Mouse (Mus musculus) hindbrain, embryonic 11.5 days (tissue): ENCODE measurements around the gene Smn1. TPM values are rescaled to one million over a fixed set of nuclear protein-coding genes. Genes with fewer than 3 reads are reported as not detected.

Source experiments
- ATAC-seq: fragments of 200-750 bp; cut with Nextera tagmentation; 2 replicates; pipeline ENCODE4 v1.8.0; 2017; ENCODE audit warnings: mild to moderate bottlenecking, moderate TSS enrichment, moderate library complexity; ENCODE audit not compliant: low FRiP score
- DNase-seq: peaks from one replicate; pipeline ENCODE4 v3.0.0-alpha.2; 2015; ENCODE audit warnings: low spot score
- H3K27ac ChIP-seq: fragments of 300-500 bp; sonication (generic); 2 replicates; pipeline ENCODE4 v1.5.1; 2014; ENCODE audit warnings: mild to moderate bottlenecking, low read depth, low read length
- H3K27me3 ChIP-seq: fragments of 300-500 bp; sonication (generic); 2 replicates; pipeline ENCODE4 v1.6.1; 2014; ENCODE audit warnings: mild to moderate bottlenecking, low read length, moderate library complexity, mixed read lengths; ENCODE audit not compliant: control insufficient read depth, insufficient read depth
- H3K36me3 ChIP-seq: fragments of 300-500 bp; sonication (generic); 2 replicates; pipeline ENCODE4 v1.6.1; 2014; ENCODE audit warnings: mild to moderate bottlenecking, low read length, moderate library complexity, mixed read lengths; ENCODE audit not compliant: control insufficient read depth, insufficient read depth
- H3K4me1 ChIP-seq: fragments of 300-500 bp; sonication (generic); replicated peaks from 2 replicates; pipeline ENCODE4 v1.6.1; 2014; ENCODE audit warnings: low read length, mixed read lengths; ENCODE audit not compliant: control insufficient read depth, insufficient read depth
- H3K4me2 ChIP-seq: fragments of 300-500 bp; sonication (generic); replicated peaks from 2 replicates; pipeline ENCODE4 v1.6.1; 2014; ENCODE audit warnings: mild to moderate bottlenecking, low read depth, low read length
- H3K4me3 ChIP-seq: fragments of 300-500 bp; sonication (generic); 2 replicates; pipeline ENCODE4 v1.5.1; 2014; ENCODE audit warnings: low read depth, low read length
- H3K9ac ChIP-seq: fragments of 300-500 bp; sonication (generic); 2 replicates; pipeline ENCODE4 v1.6.1; 2014; ENCODE audit warnings: low read depth, low read length
- H3K9me3 ChIP-seq: fragments of 300-500 bp; sonication (generic); 2 replicates; pipeline ENCODE4 v1.6.1; 2016; ENCODE audit warnings: low read length; ENCODE audit not compliant: control insufficient read depth
- WGBS: fragments of 180-500 bp; shearing (Covaris S2); extraction: QIAGEN DNeasy Blood & Tissue Kit; methylation state at CpG from one replicate; pipeline ENCODE4 v1.1.7; 2014; 5-methylcytosine and 5-hydroxymethylcytosine counted together
- polyA plus RNA-seq: library from polyadenylated mRNA; unstranded; fragments of >200 nt; fragmentation: Nextera tagmentation; extraction: Ambion mirVana; gene quantifications from 2 replicates; pipeline ENCODE4 v1.2.1, GENCODE M21; 2014

Smn1 gene
- polyA plus RNA-seq, result 78.4 and 82.6 TPM in 2 replicates

DNA sequence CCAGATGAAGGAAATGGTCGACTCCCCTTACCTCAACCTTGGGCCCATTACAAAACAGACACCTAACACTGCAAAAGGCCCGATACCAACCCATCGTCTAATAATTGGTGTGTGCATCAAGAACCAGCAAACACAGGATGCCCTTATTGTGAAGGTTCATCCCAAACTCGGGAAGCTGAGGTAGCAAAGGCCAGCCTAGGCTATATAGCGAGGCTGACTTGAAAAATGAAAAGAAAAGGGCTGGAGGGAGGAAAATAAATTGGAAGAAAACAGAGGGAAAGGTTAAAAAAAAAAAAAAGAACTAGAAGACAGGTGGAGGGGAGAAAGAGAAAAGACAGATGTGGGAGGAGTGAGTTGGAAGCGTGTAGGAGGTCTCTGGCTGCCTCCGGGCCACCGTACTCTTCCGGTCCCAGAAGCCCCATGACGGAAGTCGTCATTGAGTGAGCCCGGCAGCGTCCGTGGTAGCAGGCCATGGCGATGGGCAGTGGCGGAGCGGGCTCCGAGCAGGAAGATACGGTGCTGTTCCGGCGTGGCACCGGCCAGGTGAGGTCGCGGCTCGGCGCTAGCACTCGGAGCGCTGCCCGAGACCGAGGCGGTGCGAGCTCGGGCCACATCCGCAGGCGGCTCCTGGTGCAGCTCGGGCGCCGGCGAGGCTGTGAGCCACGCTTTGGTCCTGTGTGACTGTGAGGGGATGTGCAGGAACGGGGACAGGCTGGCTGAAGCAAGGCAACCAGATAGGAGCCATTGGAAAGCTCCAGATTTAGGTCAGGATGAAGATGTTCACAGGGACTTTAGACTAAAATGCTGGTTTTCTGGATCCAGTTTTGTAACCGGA, at the start of gene Smn1:
Gene Smn1 (plus strand): TSS at position 430 of the 835 bp plus-strand sequence.
- Histone ChIP-seq H3K9ac (peak within 1 kb of the TSS; percentile 74), H3K4me2 (peak within 1 kb of the TSS; percentile 56), H3K27ac (no peak within 1 kb of the TSS), H3K4me3 (peak within 1 kb of the TSS; percentile 74), H3K27me3 (no peaks in the 10 kb centered on the region), H3K36me3 (peaks cover 2% of the 10 kb centered on the region; the same call in 1 of the 2 replicates), H3K9me3 (no peaks in the 10 kb centered on the region), H3K4me1 (no peaks in the 10 kb centered on the region; the same call in 1 of the 2 replicates)
- DNase-seq, result peak; percentile 94
- peak; percentile 96 for ATAC-seq
- 4% methylated on average over 42 of the region's 42 CpGs for WGBS

DNA sequence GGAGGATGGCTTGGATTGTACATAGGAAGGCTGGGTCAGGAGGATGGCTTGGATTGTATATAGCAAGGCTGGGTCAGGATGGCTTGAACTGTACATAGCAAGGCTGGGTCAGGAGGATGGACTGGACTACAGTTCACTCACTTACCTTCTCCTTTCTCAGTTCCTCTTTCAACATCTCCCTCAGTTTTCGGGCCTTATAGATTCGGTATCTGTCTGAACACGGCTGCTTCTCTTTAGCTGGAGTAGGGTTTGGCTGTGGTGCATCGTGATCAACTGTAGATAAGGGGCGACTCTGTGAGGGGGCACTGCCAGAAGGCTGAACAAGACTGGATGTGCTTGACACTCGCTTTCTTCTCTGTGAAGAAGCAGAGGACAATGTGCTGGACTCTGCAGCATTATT, 25.8 kb upstream of the Smn1 start:
- DNase-seq, result no peak
- H3K9ac ChIP-seq, result no peak overlapping the region
- no peak overlapping the region for H3K27ac ChIP-seq
- H3K4me2 ChIP-seq, result no peak overlapping the region
- H3K27me3 ChIP-seq, result no peaks in the 10 kb centered on the region
- no peaks in the 10 kb centered on the region for H3K4me1 ChIP-seq
- no peak overlapping the region for H3K4me3 ChIP-seq
- no peak for ATAC-seq
- 86% methylated on average over 6 of the region's 6 CpGs for WGBS
- no peaks in the 10 kb centered on the region for H3K9me3 ChIP-seq
- H3K36me3 ChIP-seq, result 0 out of 2 replicates have a peak, but pooled peaks cover under 1% of the 10 kb centered on the region

- H3K4me1 ChIP-seq, result no peaks in the 10 kb centered on the region
- no peak for DNase-seq
- peak overlapping the region; percentile 72 for H3K4me3 ChIP-seq
- H3K36me3 ChIP-seq, result no peaks in the 10 kb centered on the region
- H3K4me2 ChIP-seq, result peak overlapping the region; percentile 55
- no peak overlapping the region for H3K27ac ChIP-seq
- peak overlapping the region; percentile 90 for H3K9ac ChIP-seq
- H3K27me3 ChIP-seq, result no peaks in the 10 kb centered on the region
- ATAC-seq, result no peak
- H3K9me3 ChIP-seq, result no peaks in the 10 kb centered on the region
- WGBS, result 8% methylated on average over 15 of the region's 15 CpGs
Measured at GRCm38 (mm10) chr13:100103052-100103658, 21.5 kb upstream of the Smn1 start.

- no peaks in the 10 kb centered on the region for H3K4me1 ChIP-seq
- H3K9ac ChIP-seq, result peak within 1 kb of the TSS; percentile 90
- peak within 1 kb of the TSS; percentile 72 for H3K4me3 ChIP-seq
- H3K36me3 ChIP-seq, result no peaks in the 10 kb centered on the region
- DNase-seq (peak; percentile 98), ATAC-seq (peak; percentile 73)
- H3K27me3 ChIP-seq, result no peaks in the 10 kb centered on the region
- H3K27ac ChIP-seq, result peak within 1 kb of the TSS; percentile 77
- H3K4me2 ChIP-seq, result peak within 1 kb of the TSS; percentile 55
- WGBS, result 0% methylated on average over 44 of the region's 44 CpGs
- H3K9me3 ChIP-seq, result no peaks in the 10 kb centered on the region
Measured at GRCm38 (mm10) chr13:100103748-100104254, 20.9 kb upstream of the Smn1 start, which contains the start of gene Bdp1. Gene Bdp1, minus strand, starts transcription at chr13:100104070.

- peak within 1 kb of the TSS; percentile 2; the same call in 1 of the 2 replicates for H3K27ac ChIP-seq
- peak; percentile 93 for DNase-seq
- peak; percentile 88 for ATAC-seq
- no peaks in the 10 kb centered on the region for H3K36me3 ChIP-seq
- H3K4me2 ChIP-seq, result peak within 1 kb of the TSS; percentile 77
- no peaks in the 10 kb centered on the region for H3K27me3 ChIP-seq
- H3K4me3 ChIP-seq, result peak within 1 kb of the TSS; percentile 53
- H3K4me1 ChIP-seq, result 0 out of 2 replicates have a peak, but pooled peaks cover 2% of the 10 kb centered on the region
- H3K9me3 ChIP-seq, result no peaks in the 10 kb centered on the region
- peak within 1 kb of the TSS; percentile 74 for H3K9ac ChIP-seq
- WGBS, result under 1% methylated on average over 68 of the region's 76 CpGs
Measured at GRCm38 (mm10) chr13:100107652-100108472, 16.8 kb upstream of the Smn1 start, which contains the start of gene Serf1. Gene Serf1, plus strand, starts transcription at chr13:100108012.

- Histone ChIP-seq H3K27me3 (no peaks in the 10 kb centered on the region), H3K4me2 (no peak overlapping the region), H3K4me3 (no peak overlapping the region), H3K9ac (no peak overlapping the region), H3K4me1 (0 out of 2 replicates have a peak, but pooled peaks cover 2% of the 10 kb centered on the region), H3K36me3 (no peaks in the 10 kb centered on the region), H3K27ac (no peak overlapping the region), H3K9me3 (no peaks in the 10 kb centered on the region)
- ATAC-seq (no peak), DNase-seq (peak; percentile 36)
- 48% methylated on average over 5 of the region's 5 CpGs for WGBS
Measured at GRCm38 (mm10) chr13:100112218-100112972, 12.3 kb upstream of the Smn1 start.

GRCm38 (mm10) chr13:100123970-100124369, 682 bp upstream of the Smn1 start:
- H3K4me1 ChIP-seq, result no peaks in the 10 kb centered on the region; the same call in 1 of the 2 replicates
- H3K9ac ChIP-seq, result peak overlapping the region; percentile 74
- no peaks in the 10 kb centered on the region for H3K27me3 ChIP-seq
- peak; percentile 37; the same call in 1 of the 2 replicates for ATAC-seq
- peak overlapping the region; percentile 74 for H3K4me3 ChIP-seq
- peaks cover 2% of the 10 kb centered on the region; the same call in 1 of the 2 replicates for H3K36me3 ChIP-seq
- 87% methylated on average over 3 of the region's 3 CpGs for WGBS
- no peak overlapping the region for H3K27ac ChIP-seq
- H3K4me2 ChIP-seq, result peak overlapping the region; percentile 56
- DNase-seq, result no peak
- no peaks in the 10 kb centered on the region for H3K9me3 ChIP-seq
